Mouse (Mus musculus) right cerebral cortex, postnatal 36 days (tissue): ENCODE data around the gene Eddm3b.

Source experiments
- DNase-seq, 2 experiments: peaks; one replicate each; pipeline ENCODE4 v3.0.0; 2022; ENCODE audit warnings: low spot score in 2 of 2, mixed read lengths in 1 of 2

The Eddm3b gene

GRCm38 (mm10) chr14:51094096-51094875, 19.9 kb upstream of the Eddm3b start:
- no peak for DNase-seq

DNA sequence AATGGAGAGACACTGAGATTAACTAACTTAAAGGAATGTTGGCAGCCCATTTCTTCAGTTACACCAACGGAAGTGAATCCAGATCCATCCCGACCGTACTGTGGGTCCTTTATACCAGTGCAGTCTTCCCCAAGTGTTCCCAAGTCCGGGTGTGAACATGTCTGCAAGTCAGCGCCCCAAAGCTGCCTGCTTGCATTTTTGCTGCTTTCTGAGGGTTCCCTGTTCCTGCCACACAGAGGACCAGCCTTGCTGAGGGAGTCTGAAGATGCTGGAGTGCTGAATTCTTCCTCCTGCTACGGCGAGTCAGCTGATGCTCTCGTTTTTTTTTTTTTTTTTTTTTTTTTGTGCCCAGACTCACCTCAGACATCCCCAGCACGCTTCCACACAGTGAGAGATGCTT, 19.3 kb upstream of the Eddm3b start:
- DNase-seq, result no peak

DNA sequence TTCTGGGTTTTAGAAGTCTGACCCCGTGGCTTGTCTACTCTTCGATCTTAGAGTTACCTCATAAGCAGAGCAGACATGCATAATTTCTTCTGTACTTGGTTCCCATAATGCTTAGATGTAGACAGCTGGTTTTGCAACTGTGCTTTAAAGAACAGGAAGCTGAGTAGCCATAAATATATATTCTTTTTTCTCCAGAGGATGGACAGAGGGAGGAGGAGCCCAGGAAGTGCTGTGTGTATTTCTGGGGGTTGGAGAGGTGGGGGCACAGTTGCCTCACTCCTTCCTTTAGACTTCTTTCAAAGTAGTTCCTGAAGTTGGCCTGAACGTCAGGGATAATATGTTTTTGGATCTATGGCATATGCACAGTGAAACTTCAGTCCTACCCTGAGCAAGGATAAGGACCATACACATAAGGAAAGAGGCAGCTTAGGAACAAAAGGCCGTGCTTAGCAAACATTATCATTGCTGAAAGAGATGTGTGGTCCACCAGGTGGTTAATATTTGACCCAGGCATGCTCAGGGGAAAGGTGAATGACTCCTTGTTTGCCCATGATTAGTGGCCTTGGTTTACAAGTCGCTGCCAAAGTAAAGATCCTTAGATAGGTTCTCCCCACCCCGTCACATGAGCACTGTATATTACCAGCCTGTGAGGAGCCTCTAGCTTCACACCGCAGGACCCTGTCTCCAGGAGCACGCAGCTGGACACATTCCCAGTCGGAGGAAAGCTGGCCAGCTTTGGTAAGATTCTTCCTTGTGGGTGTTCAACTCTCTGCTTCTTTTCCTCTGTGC, 18.3 kb upstream of the Eddm3b start:
- no peak for DNase-seq

DNA sequence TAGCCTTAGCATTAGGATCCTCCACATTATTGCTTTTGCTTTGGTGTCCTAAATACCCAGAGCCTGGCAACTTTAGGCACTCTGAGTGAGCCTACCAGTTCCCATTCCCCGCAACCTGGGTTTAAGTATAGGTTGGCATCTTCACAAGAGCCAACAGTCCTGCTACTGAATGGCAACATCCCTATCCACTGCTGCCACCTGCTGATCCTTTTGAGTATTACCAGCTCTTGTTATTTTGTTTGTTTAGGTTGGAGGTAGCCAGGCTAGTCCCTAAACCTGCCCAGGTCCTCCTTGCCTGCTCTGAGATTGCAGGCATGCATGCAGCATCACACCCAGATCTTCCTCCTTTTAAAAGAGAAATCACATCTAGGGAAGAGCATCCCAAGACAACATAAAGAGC, 15.9 kb upstream of the Eddm3b start:
- DNase-seq, result peak; percentile 67 to 80

GRCm38 (mm10) chr14:51098921-51099320, 15.3 kb upstream of the Eddm3b start:
- no peak for DNase-seq

GRCm38 (mm10) chr14:51101284-51101683, 12.9 kb upstream of the Eddm3b start:
- DNase-seq, result no peak

DNA sequence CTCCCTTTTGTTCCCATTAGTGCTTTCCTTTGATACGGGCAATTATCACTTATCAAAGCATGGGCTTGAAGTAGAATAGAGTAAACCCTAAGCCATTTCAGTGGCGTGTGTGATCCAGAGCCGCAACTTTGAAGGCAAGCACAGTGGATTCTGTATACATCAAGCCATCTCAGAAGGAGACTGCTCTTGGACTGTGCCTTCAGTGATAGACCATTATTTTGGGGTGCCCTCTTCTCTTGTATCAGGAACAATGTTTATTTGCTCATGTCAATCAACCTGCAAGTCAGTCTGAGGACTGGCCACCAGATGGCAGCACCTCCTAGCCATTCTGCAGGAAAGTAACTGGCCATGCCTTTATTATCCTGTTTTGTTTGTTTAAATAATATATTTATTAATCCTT, 11.0 kb upstream of the Eddm3b start:
- DNase-seq, result peak; percentile 25 to 53

DNA sequence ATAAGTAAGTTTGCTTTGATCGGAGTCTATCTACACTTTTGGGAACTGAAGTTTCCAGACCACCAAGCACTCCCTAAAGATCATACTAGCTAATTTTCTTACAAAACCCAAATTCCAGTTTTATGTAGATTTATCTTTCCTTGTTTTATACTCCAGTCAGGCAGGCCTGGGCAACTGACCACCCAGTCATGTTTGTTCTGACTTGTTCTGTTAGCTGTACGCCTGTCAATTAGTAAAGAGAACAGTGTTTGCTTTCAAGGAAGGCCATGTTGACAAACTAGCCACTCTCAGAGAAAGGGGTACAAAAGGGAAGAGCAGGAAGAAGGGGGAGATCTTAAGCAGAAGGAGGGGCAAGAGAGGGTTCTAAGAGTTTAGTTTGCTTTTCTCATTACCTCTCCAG, 9.9 kb upstream of the Eddm3b start:
- DNase-seq, result no peak

- DNase-seq, result no peak
These were observed 7.7 kb upstream of the Eddm3b start for GRCm38 (mm10) chr14:51106449-51106967.

GRCm38 (mm10) chr14:51111966-51112365, 2.3 kb upstream of the Eddm3b start:
- no peak for DNase-seq

DNA sequence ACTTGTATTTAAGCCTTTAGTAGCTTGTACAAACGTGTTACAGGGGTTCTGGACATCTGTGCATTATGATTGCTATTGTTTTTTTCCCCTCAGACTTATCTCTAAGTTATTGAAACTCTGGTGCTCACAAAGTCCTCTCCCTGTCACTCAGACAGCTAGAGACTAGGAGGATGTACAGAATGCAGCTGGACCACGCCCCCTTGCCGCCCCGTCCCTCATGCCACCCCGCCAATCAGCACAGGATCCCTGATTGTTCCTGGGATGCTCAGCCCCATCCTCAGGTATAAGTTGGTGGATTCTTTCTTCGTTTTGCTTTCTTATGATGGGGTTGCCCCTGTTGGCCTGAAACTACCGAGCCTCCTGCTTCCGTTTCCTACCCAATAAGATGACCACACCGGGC, 750 bp upstream of the Eddm3b start:
- no peak for DNase-seq

- no peak for DNase-seq
These were observed 11.5 kb downstream of the Eddm3b start for GRCm38 (mm10) chr14:51125684-51126083.

DNA sequence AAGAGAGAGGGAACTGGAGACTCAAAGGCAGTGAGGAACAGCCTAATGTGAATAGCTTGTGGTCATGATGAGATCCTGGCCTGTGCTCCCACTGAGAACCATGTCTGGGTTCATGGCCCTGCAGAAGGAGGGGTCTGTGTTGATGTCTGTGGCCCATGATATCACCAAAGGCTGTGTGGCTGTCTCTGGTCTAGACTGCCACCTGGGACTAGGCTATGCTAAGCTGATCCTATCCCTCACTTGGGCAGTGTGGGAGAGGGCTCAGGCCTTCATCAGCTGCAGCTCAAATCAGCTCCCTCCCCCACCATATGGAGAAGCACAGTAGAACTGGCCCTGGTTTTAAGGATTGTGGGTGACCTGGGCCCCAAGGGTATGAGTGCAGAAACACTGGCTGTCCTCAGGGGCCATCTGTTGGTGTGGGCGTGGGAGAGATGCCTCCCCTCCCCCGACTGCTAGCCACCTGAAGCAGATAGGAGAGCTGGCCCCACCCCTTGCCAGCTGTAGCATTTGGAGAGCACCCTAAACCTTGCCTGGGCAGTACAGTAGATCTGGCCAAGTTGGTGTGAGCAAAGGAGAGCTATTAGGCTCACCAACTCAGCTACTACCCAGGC, 13.5 kb downstream of the Eddm3b start:
- DNase-seq, result no peak

GRCm38 (mm10) chr14:51128775-51129623, 14.8 kb downstream of the Eddm3b start:
- no peak for DNase-seq

- DNase-seq, result no peak
These were observed 15.4 kb downstream of the Eddm3b start for GRCm38 (mm10) chr14:51129624-51129975.

DNA sequence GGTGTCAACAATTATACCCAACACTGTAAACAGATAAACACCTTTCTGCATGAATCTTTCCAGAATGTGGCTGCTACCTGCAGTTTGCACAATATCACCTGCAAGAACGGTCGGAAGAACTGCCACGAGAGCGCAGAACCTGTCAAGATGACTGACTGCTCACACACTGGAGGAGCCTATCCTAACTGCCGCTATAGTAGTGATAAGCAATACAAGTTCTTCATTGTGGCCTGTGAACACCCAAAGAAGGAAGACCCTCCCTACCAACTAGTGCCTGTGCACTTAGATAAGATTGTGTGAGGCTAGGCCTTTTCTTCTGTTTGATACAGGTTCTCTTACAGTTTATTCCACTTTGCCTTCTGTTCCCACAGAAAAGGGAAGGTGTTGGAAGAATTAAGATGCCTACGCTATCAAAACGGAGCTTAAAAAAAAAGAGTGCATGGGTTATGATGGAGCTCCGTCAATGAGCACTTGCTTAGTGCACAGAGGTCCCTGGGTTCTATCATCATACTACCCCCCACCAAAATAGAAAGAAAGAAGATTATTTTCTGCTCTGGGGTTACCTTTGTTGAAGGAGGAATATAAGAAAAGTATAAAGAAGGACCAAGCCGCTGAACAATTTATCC, 16.2 kb downstream of the Eddm3b start:
- no peak for DNase-seq

- no peak for DNase-seq
These were observed 17.0 kb downstream of the Eddm3b start for GRCm38 (mm10) chr14:51131086-51131815.

GRCm38 (mm10) chr14:51132372-51132771, 18.1 kb downstream of the Eddm3b start:
- no peak for DNase-seq

DNA sequence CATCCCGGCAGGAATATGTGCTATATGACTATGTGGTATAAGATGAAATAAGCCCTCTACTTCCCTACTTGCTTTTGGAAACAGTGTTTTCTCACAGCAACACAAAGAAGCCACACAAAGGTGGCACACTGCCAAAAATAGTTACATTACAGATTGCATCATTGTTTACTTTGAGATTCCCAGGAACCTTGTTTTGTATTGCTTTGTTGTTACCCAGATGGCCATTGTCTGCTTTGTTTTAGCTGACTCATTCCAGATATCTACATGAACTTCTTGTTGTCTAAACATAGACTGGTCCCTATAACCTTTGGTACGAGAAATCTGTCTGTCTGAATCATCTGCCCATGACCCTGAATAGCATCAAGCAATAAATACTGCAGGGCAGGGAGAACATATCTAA, 26.1 kb downstream of the Eddm3b start:
- DNase-seq, result no peak

DNA sequence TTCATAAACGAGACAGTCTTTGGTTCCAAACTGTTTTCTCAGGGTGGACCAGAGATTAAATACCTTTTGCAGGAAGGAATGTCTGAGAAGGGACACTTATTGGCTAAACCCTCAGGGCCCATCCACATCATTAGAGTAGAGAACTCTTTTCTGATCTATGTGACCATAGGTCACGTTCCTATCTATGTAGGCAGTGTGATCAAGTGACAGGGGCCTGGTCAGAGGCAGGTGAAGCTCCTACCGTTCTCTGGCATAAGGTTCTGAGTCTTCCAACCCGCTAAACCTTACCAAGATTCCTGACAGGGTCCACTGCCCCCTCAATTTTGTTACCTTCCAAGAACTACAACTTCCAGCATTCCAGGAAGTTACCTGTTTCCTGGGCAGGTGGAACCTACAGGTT, 27.9 kb downstream of the Eddm3b start:
- DNase-seq, result no peak

DNA sequence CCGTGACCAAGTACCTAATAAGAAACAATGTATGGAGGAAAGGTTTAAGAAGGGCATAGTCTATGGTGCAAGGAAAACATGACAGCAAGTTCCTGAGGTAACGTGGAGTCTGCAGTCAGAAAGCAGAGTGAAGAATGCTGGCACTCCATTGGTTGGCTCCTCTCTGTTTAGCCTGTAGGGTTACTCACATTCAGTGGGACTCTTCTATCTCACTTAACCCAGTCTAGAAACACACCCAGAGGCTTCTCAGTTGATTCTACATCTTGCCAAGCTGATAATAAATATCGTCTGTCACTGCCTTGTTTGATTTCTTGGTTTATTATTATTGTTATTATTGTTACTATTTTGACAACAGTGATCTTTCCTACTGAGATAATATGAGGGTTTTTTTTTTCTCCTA, 28.3 kb downstream of the Eddm3b start:
- DNase-seq, result no peak
